Mouse (Mus musculus): ENCODE results near the gene Ifitm7.

The Ifitm7 gene

GRCm38 (mm10) chr16:13986574-13987478, at the start of gene Ifitm7, which contains the start of gene 2900011O08Rik:
TSS of gene Ifitm7 (minus strand) at chr16:13986888.
TSS of gene 2900011O08Rik (plus strand) at chr16:13986604.
- CTCF ChIA-PET, result interaction anchor here in 3 of 4 experiments (0.5 to 1.3 kb wide), 9 partner anchors 16 to 551 kb away, joined by 3 to 6 read pairs (median 3); no protein-coding TSS in a partner anchor
- POLR2A ChIA-PET, result interaction anchor here (0.6 to 5.6 kb wide), 67 partner anchors 9 to 678 kb away, joined by 3 to 62 read pairs (median 4); partner anchors contain the start of genes Mpv17l (in 3 of the 4) and Pdxdc1 (in 3 of the 4)

GRCm38 (mm10) chr16:14033076-14033475, 46.4 kb upstream of the Ifitm7 start:
- CTCF ChIA-PET, result interaction anchor here in 1 of 4 experiments (0.6 kb wide), 1 partner anchor 99 kb away, joined by 4 read pairs; no protein-coding TSS in a partner anchor
- POLR2A ChIA-PET, result interaction anchor here in 1 of 4 experiments (1.1 kb wide), 1 partner anchor 22 kb away, joined by 3 read pairs; no protein-coding TSS in a partner anchor

- POLR2A ChIA-PET, result interaction anchor here (0.7 to 1.9 kb wide), 11 partner anchors 9 to 93 kb away, joined by 3 to 11 read pairs (median 3); partner anchors contain the start of genes 2900011O08Rik (in 1 of the 4) and Ifitm7 (in 1 of the 4)
- CTCF ChIA-PET, result interaction anchor here in 3 of 4 experiments (0.7 to 1.4 kb wide), 4 partner anchors 89 to 128 kb away, joined by 3 to 4 read pairs (median 4); partner anchors contain the start of genes Mpv17l (in 2 of the 3) and Pdxdc1 (in 2 of the 3)
Observed at GRCm38 (mm10) chr16:14030650-14031049, 44.0 kb upstream of the Ifitm7 start.

GRCm38 (mm10) chr16:14029851-14030250, 43.2 kb upstream of the Ifitm7 start:
- ChIA-PET POLR2A (interaction anchor here in 2 of 4 experiments (0.8 to 1.9 kb wide), 3 partner anchors 16 to 43 kb away, joined by 3 to 5 read pairs (median 4); partner anchors contain the start of gene Ifitm7 (in 1 of the 2)), CTCF (interaction anchor here in 1 of 4 experiments (1.4 kb wide), 1 partner anchor 127 kb away, joined by 3 read pairs; the partner anchor contains the start of genes Mpv17l and Pdxdc1)

GRCm38 (mm10) chr16:14029072-14029471, 42.4 kb upstream of the Ifitm7 start:
- ChIA-PET CTCF (no interaction called here), POLR2A (interaction anchor here in 2 of 4 experiments (0.8 to 0.9 kb wide), 2 partner anchors 42 kb away, joined by 3 to 4 read pairs; partner anchors contain the start of gene Ifitm7 (in 1 of the 2))

- CTCF ChIA-PET, result interaction anchor here in 1 of 4 experiments (1.1 kb wide), 1 partner anchor 96 kb away, joined by 3 read pairs; no protein-coding TSS in a partner anchor
- POLR2A ChIA-PET, result interaction anchor here in 3 of 4 experiments (0.6 to 1.9 kb wide), 10 partner anchors 14 to 1867 kb away, joined by 3 to 8 read pairs (median 4); partner anchors contain the start of genes Ifitm7 (in 2 of the 3), Mpv17l (in 1 of the 3) and Pdxdc1 (in 1 of the 3)
Observed at GRCm38 (mm10) chr16:14025091-14025990, 38.7 kb upstream of the Ifitm7 start.

GRCm38 (mm10) chr16:14021166-14021822, 34.6 kb upstream of the Ifitm7 start:
- ChIA-PET CTCF (interaction anchor here in 1 of 4 experiments (0.6 to 0.7 kb wide), 3 partner anchors 19 to 77 kb away, joined by 3 to 4 read pairs (median 4); no protein-coding TSS in a partner anchor), POLR2A (interaction anchor here (0.5 to 2.9 kb wide), 16 partner anchors 10 to 414 kb away, joined by 3 to 21 read pairs (median 4); partner anchors contain the start of genes Ifitm7 (in 3 of the 4), 2900011O08Rik (in 2 of the 4), Mpv17l (in 1 of the 4) and Pdxdc1 (in 1 of the 4))

GRCm38 (mm10) chr16:14017306-14017705, 30.6 kb upstream of the Ifitm7 start:
- ChIA-PET POLR2A (interaction anchor here in 3 of 4 experiments (0.7 to 2.1 kb wide), 13 partner anchors 13 to 114 kb away, joined by 3 to 8 read pairs (median 3); partner anchors contain the start of genes Mpv17l (in 2 of the 3), Pdxdc1 (in 2 of the 3), 2900011O08Rik (in 1 of the 3) and Ifitm7 (in 1 of the 3)), CTCF (interaction anchor here in 1 of 4 experiments (0.6 kb wide), 1 partner anchor 241 kb away, joined by 3 read pairs; no protein-coding TSS in a partner anchor)

GRCm38 (mm10) chr16:14009966-14010365, 23.3 kb upstream of the Ifitm7 start:
- ChIA-PET POLR2A (interaction anchor here in 2 of 4 experiments (0.7 to 1.2 kb wide), 4 partner anchors 10 to 23 kb away, joined by 3 to 4 read pairs (median 4); no protein-coding TSS in a partner anchor), CTCF (no interaction called here)

GRCm38 (mm10) chr16:14008708-14009107, 22.0 kb upstream of the Ifitm7 start:
- CTCF ChIA-PET, result no interaction called here
- POLR2A ChIA-PET, result no interaction called here

GRCm38 (mm10) chr16:14008081-14008480, 21.4 kb upstream of the Ifitm7 start:
- CTCF ChIA-PET, result no interaction called here
- POLR2A ChIA-PET, result interaction anchor here in 2 of 4 experiments (0.7 to 1.4 kb wide), 2 partner anchors 10 to 65 kb away, joined by 3 to 4 read pairs; no protein-coding TSS in a partner anchor

- POLR2A ChIA-PET, result interaction anchor here in 2 of 4 experiments (1.0 to 4.6 kb wide), 11 partner anchors 10 to 172 kb away, joined by 3 to 24 read pairs (median 4); partner anchors contain the start of genes 2900011O08Rik (in 1 of the 2), Ifitm7 (in 1 of the 2), Mpv17l (in 1 of the 2) and Pdxdc1 (in 1 of the 2)
- CTCF ChIA-PET, result interaction anchor here in 1 of 4 experiments (0.6 to 1.6 kb wide), 4 partner anchors 13 to 460 kb away, joined by 3 to 6 read pairs (median 3); no protein-coding TSS in a partner anchor
Observed at GRCm38 (mm10) chr16:14005266-14005665, 18.6 kb upstream of the Ifitm7 start.

GRCm38 (mm10) chr16:14004726-14005125, 18.0 kb upstream of the Ifitm7 start:
- CTCF ChIA-PET, result interaction anchor here in 3 of 4 experiments (0.6 to 1.6 kb wide), 8 partner anchors 11 to 460 kb away, joined by 3 to 6 read pairs (median 3); no protein-coding TSS in a partner anchor
- POLR2A ChIA-PET, result interaction anchor here in 2 of 4 experiments (0.7 to 4.6 kb wide), 20 partner anchors 8 to 173 kb away, joined by 3 to 24 read pairs (median 4); partner anchors contain the start of genes 2900011O08Rik (in 2 of the 2), Ifitm7 (in 2 of the 2), Mpv17l (in 1 of the 2) and Pdxdc1 (in 1 of the 2)

GRCm38 (mm10) chr16:14004170-14004569, 17.5 kb upstream of the Ifitm7 start:
- ChIA-PET POLR2A (interaction anchor here in 2 of 4 experiments (0.7 to 4.6 kb wide), 21 partner anchors 9 to 173 kb away, joined by 3 to 24 read pairs (median 4); partner anchors contain the start of genes 2900011O08Rik (in 2 of the 2) and Ifitm7 (in 2 of the 2)), CTCF (interaction anchor here in 3 of 4 experiments (0.6 to 1.6 kb wide), 7 partner anchors 10 to 459 kb away, joined by 3 to 6 read pairs (median 3); no protein-coding TSS in a partner anchor)

- ChIA-PET CTCF (interaction anchor here in 3 of 4 experiments (1.0 to 1.4 kb wide), 4 partner anchors 9 to 16 kb away, joined by 3 to 6 read pairs (median 4); partner anchors contain the start of gene Ifitm7 (in 1 of the 3)), POLR2A (interaction anchor here in 3 of 4 experiments (0.6 to 4.6 kb wide), 18 partner anchors 9 to 174 kb away, joined by 3 to 24 read pairs (median 4); partner anchors contain the start of genes 2900011O08Rik (in 2 of the 3) and Ifitm7 (in 2 of the 3))
Observed at GRCm38 (mm10) chr16:14003386-14004130, 16.9 kb upstream of the Ifitm7 start.
